Comparison of ENCODE assay signal across 11 mouse cellular contexts in genomic region chr8:117727561-117727960, GRCm38 (mm10). TPM values are rescaled to one million over a fixed set of nuclear protein-coding genes. Genes with fewer than 3 reads are reported as not detected.
DNase-seq lines count a peak whose midpoint lies in the region; ATAC-seq lines count a peak whose summit lies in the region.
"Had no signal": no experiment of that assay in that cellular context is flagged by ENCODE, and none has a peak within 500 bp of the region (broad histone marks: within the 10 kb centered on the region; RNA-seq: fewer than 3 reads in every experiment).

No protein-coding gene starts in this region.

- ATAC-seq in megakaryocyte progenitor cell, adult 5-6 weeks (replicated peaks; ENCODE audit: poor library complexity), result no peak
- ATAC-seq: activated CD4-positive, CD25-positive, alpha-beta regulatory T cell, adult 4 months had no signal

- peak; percentile 16 for DNase-seq in heart, postnatal 4 days
- no peak for DNase-seq in heart, adult 8-10 months (ENCODE audit: low spot score)
- DNase-seq in 3T3-L1 (ENCODE audit: low read depth, low spot score), result peak; percentile 34
- DNase-seq in NIH3T3 (ENCODE audit: low read depth), result peak; percentile 26
- DNase-seq in kidney, postnatal 14 days, result peak; percentile 30
- no peak for DNase-seq in layer of hippocampus, postnatal 36 days
- DNase-seq in gastrocnemius, adult 8-10 months (ENCODE audit: low spot score in 2 of 2), result no peak

RNA-seq across cellular contexts. Expression of gene Hsd17b2, which starts 25.9 kb away (rescaled TPM):
- not detected for total RNA-seq in heart, postnatal 4 days (2021)
- total RNA-seq in heart, adult 8-10 months (2022), result not detected
- total RNA-seq in megakaryocyte progenitor cell, adult 5-6 weeks (2015), result not detected in 2 replicates
- total RNA-seq in megakaryocyte progenitor cell, adult 5-6 weeks (2017), result not detected in 2 replicates
- total RNA-seq in layer of hippocampus, postnatal 36 days (2021), result not detected
- not detected for total RNA-seq in gastrocnemius, adult 8-10 months (2022)
- total RNA-seq: granulocyte monocyte progenitor cell, adult 5-6 weeks; layer of hippocampus, adult 8-10 months had no signal

RNA-seq across cellular contexts. Expression of gene Sdr42e1, which starts 54.1 kb away (rescaled TPM):
- 1 to 10 TPM in 1 of 2 experiments, under 1 TPM in 1; 0.67 to 1.0 TPM for total RNA-seq in heart, postnatal 4 days (2021)
- 1 to 10 TPM; 2.1 to 2.8 (median 2.2) TPM for total RNA-seq in heart, adult 8-10 months (2022)
- 3.4 and 4.2 TPM in 2 replicates for total RNA-seq in megakaryocyte progenitor cell, adult 5-6 weeks (2015)
- 4.4 and 5.1 TPM in 2 replicates for total RNA-seq in megakaryocyte progenitor cell, adult 5-6 weeks (2017)
- 1 to 10 TPM; 4.1 to 4.2 TPM for total RNA-seq in layer of hippocampus, postnatal 36 days (2021)
- under 1 TPM; 0.13 to 0.31 (median 0.27) TPM for total RNA-seq in gastrocnemius, adult 8-10 months (2022)

Comparison
In these comparisons a context has a peak if more than half of its experiments do, and no peak if none do; other contexts are left out.
1. DNase-seq: peak in heart, postnatal 4 days (single experiment), 3T3-L1 (single experiment), NIH3T3 (single experiment) and kidney, postnatal 14 days (single experiment); none in heart, adult 8-10 months (single experiment), layer of hippocampus, postnatal 36 days (0 of 2) and gastrocnemius, adult 8-10 months (0 of 2).